Mouse (Mus musculus): ENCODE measurements around the gene Ankle2.

DNA sequence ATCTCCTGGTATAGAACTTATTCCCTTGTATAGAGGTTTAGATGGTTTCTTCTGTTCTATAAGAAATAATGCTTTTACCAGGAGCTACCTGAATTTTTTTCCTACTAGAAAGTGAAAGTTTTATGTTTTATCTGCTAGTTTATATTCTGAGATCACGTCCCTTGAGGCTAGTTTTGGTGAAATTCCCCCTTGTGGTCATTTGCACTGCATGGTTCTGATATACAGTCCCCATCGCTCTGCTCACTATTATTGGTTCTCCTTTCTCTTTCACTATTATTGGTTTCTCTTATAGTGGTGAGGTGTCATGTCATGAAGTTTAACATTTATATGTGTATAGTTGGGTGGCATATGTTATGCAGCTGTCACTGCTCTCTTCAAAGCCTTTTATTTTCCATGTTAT is 69.8 kb downstream of the Ankle2 start:
- TF ChIP-seq POLR2A (IDR thresholded peaks at IDR 0.05; ENCODE audit: borderline replicate concordance, control insufficient read depth, low read depth, low read length) (no peak), CTCF (IDR thresholded peaks at IDR 0.05; ENCODE audit: control insufficient read depth, insufficient read depth, low read length) (no peak)
